Mouse (Mus musculus) heart, adult 2 months (tissue): ENCODE measurements around the gene Ctnna2.

Source experiments
- CTCF ChIP-seq: fragments of 200-600 bp; IDR thresholded peaks from 2 replicates; pipeline ENCODE4 v1.8.1; 2022; ENCODE audit warnings: antibody characterized with exemption, mild to moderate bottlenecking, moderate library complexity
- EP300 ChIP-seq: fragments of 200-500 bp; IDR thresholded peaks from 2 replicates; pipeline ENCODE4 v1.6.1; 2011; ENCODE audit warnings: low read depth, low read length, control low read depth; ENCODE audit not compliant: insufficient read depth

GRCm38 (mm10) chr6:77400751-77401150 is 578.7 kb downstream of the Ctnna2 start:
- TF ChIP-seq EP300 (no peak), CTCF (no peak)
